Mouse (Mus musculus) bone marrow macrophage, adult 2 months (primary cell): Measurements from ENCODE around the gene Flnc. TPM values are rescaled to one million over a fixed set of nuclear protein-coding genes. Genes with fewer than 3 reads are reported as not detected.

Source experiments
- H3K27ac ChIP-seq: 2 replicates; pipeline ENCODE4 v1.5.1; 2012; ENCODE audit warnings: low read depth, low read length; ENCODE audit not compliant: insufficient read depth
- H3K4me1 ChIP-seq: 2 replicates; pipeline ENCODE4 v1.6.1; 2012; ENCODE audit warnings: low read length; ENCODE audit not compliant: control insufficient read depth, insufficient read depth
- H3K4me3 ChIP-seq: 2 replicates; pipeline ENCODE4 v1.5.1; 2012; ENCODE audit warnings: mild to moderate bottlenecking, low read length, moderate library complexity; ENCODE audit not compliant: insufficient read depth
- CTCF ChIP-seq: IDR thresholded peaks from 2 replicates; pipeline ENCODE4 v1.5.1; 2012; ENCODE audit warnings: low read depth, mild to moderate bottlenecking, low read length, moderate library complexity
- POLR2A ChIP-seq: IDR thresholded peaks from 2 replicates; pipeline ENCODE4 v1.6.1; 2012; ENCODE audit warnings: mild to moderate bottlenecking, low read depth, low read length, borderline replicate concordance
- polyA plus RNA-seq: library from polyadenylated mRNA; stranded (reverse); fragments of >200 nt; gene quantifications from 2 replicates; pipeline ENCODE4 v1.2.4, GENCODE M21; 2012; ENCODE audit not compliant: missing spikeins, insufficient read depth, insufficient read length

The Flnc gene
- polyA plus RNA-seq, 1 experiment: 0.20 TPM

GRCm38 (mm10) chr6:29430681-29431420 is 2.2 kb upstream of the Flnc start:
- TF ChIP-seq CTCF: no peak
- TF ChIP-seq POLR2A: no peak

GRCm38 (mm10) chr6:29431473-29431872 is 1.6 kb upstream of the Flnc start:
- Histone ChIP-seq H3K27ac (no peak overlapping the region), H3K4me1 (peaks cover 12% of the 10 kb centered on the region), H3K4me3 (no peak overlapping the region)
- TF ChIP-seq POLR2A (no peak), CTCF (no peak)

More at GRCm38 (mm10) chr6:29430681-29431420, 2.2 kb upstream of the Flnc start:
- H3K27ac ChIP-seq: no peak overlapping the region
- H3K4me1 ChIP-seq: peaks cover 12% of the 10 kb centered on the region
- no peak overlapping the region for H3K4me3 ChIP-seq

GRCm38 (mm10) chr6:29432156-29432555 is 900 bp upstream of the Flnc start:
- Histone ChIP-seq H3K4me1 (peaks cover 12% of the 10 kb centered on the region), H3K4me3 (no peak overlapping the region), H3K27ac (no peak overlapping the region)
- TF ChIP-seq POLR2A: no peak
- no peak for TF ChIP-seq CTCF

GRCm38 (mm10) chr6:29432676-29433037 is 399 bp upstream of the Flnc start:
- H3K4me1 ChIP-seq: peaks cover 12% of the 10 kb centered on the region
- no peak overlapping the region for H3K27ac ChIP-seq
- TF ChIP-seq CTCF: no peak
- no peak for TF ChIP-seq POLR2A
- no peak overlapping the region for H3K4me3 ChIP-seq

GRCm38 (mm10) chr6:29433804-29434795 is 1.0 kb downstream of the Flnc start:
- TF ChIP-seq POLR2A (no peak), CTCF (no peak)
- Histone ChIP-seq H3K4me1 (peaks cover 12% of the 10 kb centered on the region), H3K27ac (no peak overlapping the region), H3K4me3 (peak overlapping the region; percentile 56)

DNA sequence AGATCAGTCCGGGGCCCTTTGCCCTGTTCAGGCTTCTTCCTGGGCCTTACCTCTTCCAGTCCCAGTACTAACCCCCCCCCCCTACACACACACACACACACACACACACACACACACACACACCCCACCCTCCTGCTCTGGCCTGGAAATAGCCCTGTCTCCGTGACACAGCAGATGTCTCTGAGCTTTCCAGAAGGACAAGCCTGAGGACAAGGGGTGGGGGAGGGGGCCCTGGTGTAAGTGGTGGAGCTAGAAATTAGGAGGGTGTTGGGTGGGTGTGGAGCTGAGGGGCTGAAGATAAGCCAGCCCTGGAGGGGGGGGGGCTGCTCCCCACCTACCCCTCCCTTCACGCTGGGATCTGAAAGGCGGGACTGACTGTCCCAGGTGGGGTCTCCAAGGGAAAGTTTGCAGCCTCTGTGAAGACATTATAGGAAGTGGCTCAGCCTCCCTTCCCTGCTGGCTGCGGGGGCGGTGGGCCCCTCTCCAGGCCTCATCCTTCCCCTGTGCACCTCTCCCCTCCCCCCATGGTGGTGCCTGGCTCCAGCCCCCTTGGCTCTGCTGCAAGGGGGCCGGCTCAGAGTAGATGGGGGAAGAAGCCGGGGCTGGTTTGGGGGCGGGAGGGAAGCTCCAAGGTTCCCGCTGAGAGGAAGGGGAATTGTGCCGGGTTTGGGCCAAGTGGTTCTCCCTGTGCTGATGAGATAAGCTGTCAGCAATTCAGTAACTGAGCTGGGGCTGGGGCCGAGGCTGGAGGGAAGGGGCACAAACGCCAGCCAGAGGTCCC is 2.0 kb downstream of the Flnc start:
- no peak overlapping the region for H3K4me3 ChIP-seq
- TF ChIP-seq CTCF: no peak
- no peak for TF ChIP-seq POLR2A
- H3K4me1 ChIP-seq: peaks cover 12% of the 10 kb centered on the region
- no peak overlapping the region for H3K27ac ChIP-seq

- Histone ChIP-seq H3K4me1 (peaks cover 6% of the 10 kb centered on the region; the same call in 1 of the 2 replicates), H3K27ac (no peak overlapping the region), H3K4me3 (no peak overlapping the region)
- TF ChIP-seq POLR2A (no peak), CTCF (no peak)
These were observed 2.9 kb downstream of the Flnc start for GRCm38 (mm10) chr6:29435940-29436451.

DNA sequence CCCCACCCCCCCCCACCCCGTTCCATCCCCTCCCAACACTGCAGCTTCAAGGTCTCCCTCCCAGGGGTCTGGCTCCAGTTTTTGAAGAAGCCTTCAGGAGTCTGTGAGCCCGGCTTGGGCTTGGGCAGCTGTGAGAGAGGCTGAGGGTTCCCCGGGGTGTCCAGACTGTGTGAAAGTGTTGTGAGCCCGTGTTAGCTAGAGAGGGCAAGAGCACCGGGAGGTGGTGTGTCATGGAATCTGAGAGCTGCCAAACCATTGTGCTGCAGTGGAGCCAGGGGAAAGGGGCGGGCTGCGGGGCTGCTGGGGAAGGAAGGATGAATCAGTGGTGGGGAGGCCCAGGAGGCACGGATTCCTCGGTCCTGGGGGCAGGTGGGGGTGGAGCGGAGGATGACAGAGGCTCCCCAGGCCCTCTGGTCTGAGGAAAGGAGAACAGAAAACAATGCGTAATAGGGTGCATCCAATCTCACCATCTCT is 3.4 kb downstream of the Flnc start:
- Histone ChIP-seq H3K27ac (no peak overlapping the region), H3K4me3 (no peak overlapping the region), H3K4me1 (0 out of 2 replicates have a peak, but pooled peaks cover 5% of the 10 kb centered on the region)
- no peak for TF ChIP-seq CTCF
- TF ChIP-seq POLR2A: no peak

DNA sequence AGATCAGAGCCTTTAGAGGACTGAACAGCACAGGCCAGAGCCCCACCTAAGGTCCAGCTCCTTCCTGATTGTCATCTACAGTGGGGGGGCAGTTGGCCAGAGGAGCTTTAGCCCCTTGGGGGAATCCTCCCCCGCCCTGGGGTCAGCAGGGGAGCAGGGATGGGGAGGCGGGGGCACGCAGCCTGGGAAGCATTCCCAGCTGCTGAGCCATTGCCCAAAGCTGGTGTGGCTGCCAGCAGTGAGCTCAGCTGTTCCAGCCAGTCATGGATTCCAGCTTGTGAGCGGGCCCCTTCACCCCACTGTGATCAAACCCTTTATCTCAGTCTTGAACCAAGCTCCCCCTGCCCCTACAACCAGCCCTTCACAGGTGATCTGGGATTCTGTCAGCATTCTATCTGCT is 6.2 kb downstream of the Flnc start:
- H3K4me1 ChIP-seq: 0 out of 2 replicates have a peak, but pooled peaks cover 4% of the 10 kb centered on the region

More for the DNA sequence above, 6.2 kb downstream of the Flnc start:
- no peak overlapping the region for H3K4me3 ChIP-seq
- TF ChIP-seq CTCF (no peak), POLR2A (no peak)
- H3K27ac ChIP-seq: no peak overlapping the region
